Mouse (Mus musculus) MN1 (cell line): ENCODE data around the gene Lefty2.

Experiments used
- DNase-seq: peaks from one replicate; pipeline ENCODE4 v3.0.0-alpha.2; 2016; ENCODE audit warnings: low spot score

Lefty2 gene

GRCm38 (mm10) chr1:180892808-180893207 lies at the start of gene Lefty2:
Gene Lefty2 (plus strand): TSS chr1:180893108.
- DNase-seq, result no peak

- DNase-seq, result peak; percentile 87
These were observed 44.8 kb upstream of the Lefty2 start for GRCm38 (mm10) chr1:180848114-180848510.

- DNase-seq, result peak; percentile 79
These were observed 44.2 kb upstream of the Lefty2 start for GRCm38 (mm10) chr1:180848511-180849241.

GRCm38 (mm10) chr1:180849701-180850301 lies 43.1 kb upstream of the Lefty2 start:
- peak; percentile 64 for DNase-seq

- DNase-seq, result peak; percentile 100
These were observed 42.3 kb upstream of the Lefty2 start, which contains the start of gene Sde2 for GRCm38 (mm10) chr1:180850316-180851270. Gene Sde2 (plus strand): TSS chr1:180851127.

GRCm38 (mm10) chr1:180858763-180859162 lies 34.1 kb upstream of the Lefty2 start:
- no peak for DNase-seq

- DNase-seq, result no peak
These were observed 32.9 kb upstream of the Lefty2 start for GRCm38 (mm10) chr1:180860030-180860429.

- DNase-seq, result peak; percentile 76
These were observed 29.3 kb upstream of the Lefty2 start for GRCm38 (mm10) chr1:180863606-180864005.

- no peak for DNase-seq
These were observed 26.9 kb upstream of the Lefty2 start for GRCm38 (mm10) chr1:180866001-180866400.

- no peak for DNase-seq
These were observed 22.7 kb upstream of the Lefty2 start for GRCm38 (mm10) chr1:180870122-180870650.

- DNase-seq, result peak; percentile 72
These were observed 18.9 kb upstream of the Lefty2 start for GRCm38 (mm10) chr1:180873861-180874484.

- no peak for DNase-seq
These were observed 18.3 kb upstream of the Lefty2 start for GRCm38 (mm10) chr1:180874615-180875014.

GRCm38 (mm10) chr1:180875126-180875525 lies 17.8 kb upstream of the Lefty2 start:
- DNase-seq, result no peak

- no peak for DNase-seq
These were observed 15.4 kb upstream of the Lefty2 start for GRCm38 (mm10) chr1:180877466-180877865.

- DNase-seq, result no peak
These were observed 11.1 kb upstream of the Lefty2 start for GRCm38 (mm10) chr1:180881768-180882167.

- peak; percentile 41 for DNase-seq
These were observed 9.2 kb upstream of the Lefty2 start for GRCm38 (mm10) chr1:180883731-180884130.

GRCm38 (mm10) chr1:180884484-180884883 lies 8.4 kb upstream of the Lefty2 start:
- DNase-seq, result no peak

- DNase-seq, result peak; percentile 74
These were observed 4.3 kb upstream of the Lefty2 start for GRCm38 (mm10) chr1:180888556-180889042.

GRCm38 (mm10) chr1:180889172-180889571 lies 3.7 kb upstream of the Lefty2 start:
- no peak for DNase-seq

- peak; percentile 70 for DNase-seq
These were observed 3.1 kb upstream of the Lefty2 start for GRCm38 (mm10) chr1:180889841-180890240.
